Comparison of ENCODE assay signal across 9 mouse cellular contexts in the genomic region with DNA sequence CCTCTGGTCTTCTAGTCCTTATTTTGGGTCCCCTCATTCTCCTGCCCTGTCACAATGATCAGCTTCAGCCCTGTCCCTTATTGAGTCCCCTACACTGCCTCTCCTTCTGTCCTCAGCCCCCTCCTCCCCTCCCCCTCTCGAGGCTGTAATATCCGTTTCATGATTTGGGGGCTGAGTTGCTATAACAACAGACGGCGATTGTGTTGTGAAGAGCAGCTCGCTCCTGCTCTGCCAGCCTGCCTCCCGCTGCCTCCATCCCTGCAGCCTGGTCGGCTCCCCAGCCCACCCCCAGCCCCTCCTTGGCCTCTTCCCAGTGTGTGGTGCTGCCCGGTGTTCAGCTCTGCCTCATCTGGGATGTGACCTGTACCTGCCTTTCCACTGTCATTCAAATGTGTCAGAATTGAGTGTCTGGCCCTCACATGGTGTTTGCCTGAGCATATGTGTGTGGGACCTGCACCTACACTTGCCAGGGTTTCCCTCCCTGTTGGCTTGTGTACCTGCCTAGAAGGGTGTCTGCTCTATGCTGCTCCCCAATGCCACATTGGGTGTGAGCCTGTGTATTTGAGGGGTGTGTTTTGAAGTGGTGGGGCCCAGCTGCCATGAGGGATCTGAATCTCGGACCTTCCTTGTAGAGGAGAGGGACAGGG. TPM values are rescaled to one million over a fixed set of nuclear protein-coding genes. Genes with fewer than 3 reads are reported as not detected.
A peak's percentile ranks its signal among the peaks of the same experiment; 100 is the strongest.
DNase-seq lines count a peak whose midpoint lies in the region; ATAC-seq and TF ChIP-seq lines count a peak whose summit lies in the region.
"Had no signal": no experiment of that assay in that cellular context is flagged by ENCODE, and none has a peak within 500 bp of the region (broad histone marks: within the 10 kb centered on the region; RNA-seq: fewer than 3 reads in every experiment).

No protein-coding gene starts in this region.

- H3K9ac ChIP-seq in forebrain, embryonic 15.5 days (replicated peaks) = peak overlapping the region; percentile 31; the same call in 1 of the 2 replicates
- H3K9ac ChIP-seq in midbrain, embryonic 11.5 days (ENCODE audit: low read length) = peak overlapping the region; percentile 24; the same call in 1 of the 2 replicates
- H3K9ac ChIP-seq: liver, embryonic 15.5 days had no signal

- 5% methylated on average over 9 of the region's 9 CpGs for WGBS in forebrain, embryonic 15.5 days
- WGBS in midbrain, embryonic 11.5 days = 2% methylated on average over 9 of the region's 9 CpGs

- H3K27ac ChIP-seq in forebrain, embryonic 15.5 days (replicated peaks) = peak overlapping the region; percentile 84
- H3K27ac ChIP-seq in midbrain, embryonic 11.5 days (ENCODE audit: low read depth, low read length) = peak overlapping the region; percentile 48
- H3K27ac ChIP-seq: liver, embryonic 15.5 days had no signal

- no peaks in the 10 kb centered on the region for H3K9me3 ChIP-seq in E14TG2a.4 (ENCODE audit: low read length)
- H3K9me3 ChIP-seq in forebrain, embryonic 15.5 days = no peaks in the 10 kb centered on the region
- H3K9me3 ChIP-seq in midbrain, embryonic 11.5 days (ENCODE audit: control insufficient read depth, low read length) = no peaks in the 10 kb centered on the region
- H3K9me3 ChIP-seq: liver, embryonic 15.5 days had no signal

- H3K4me3 ChIP-seq in E14TG2a.4 (replicated peaks; ENCODE audit: low read length) = peak overlapping the region; percentile 82
- no peak overlapping the region for H3K4me3 ChIP-seq in forebrain, embryonic 15.5 days
- no peak overlapping the region for H3K4me3 ChIP-seq in midbrain, embryonic 11.5 days (ENCODE audit: low read depth, low read length)
- H3K4me3 ChIP-seq: liver, embryonic 15.5 days had no signal

- H3K27me3 ChIP-seq in E14TG2a.4 (ENCODE audit: insufficient read depth, low read length) = peaks cover 33% of the 10 kb centered on the region
- H3K27me3 ChIP-seq in forebrain, embryonic 15.5 days = no peaks in the 10 kb centered on the region
- peaks cover 17% of the 10 kb centered on the region for H3K27me3 ChIP-seq in midbrain, embryonic 11.5 days (ENCODE audit: control insufficient read depth, insufficient read depth, low read length)

- H3K36me3 ChIP-seq in E14TG2a.4 (ENCODE audit: insufficient read depth, low read length) = peaks cover 21% of the 10 kb centered on the region
- H3K36me3 ChIP-seq in forebrain, embryonic 15.5 days = no peaks in the 10 kb centered on the region
- no peaks in the 10 kb centered on the region for H3K36me3 ChIP-seq in midbrain, embryonic 11.5 days (ENCODE audit: control insufficient read depth, insufficient read depth, low read length)
- H3K36me3 ChIP-seq: liver, embryonic 15.5 days had no signal

- H3K4me1 ChIP-seq in E14TG2a.4 (replicated peaks; ENCODE audit: low read depth, low read length) = peaks cover 91% of the 10 kb centered on the region
- peaks cover 58% of the 10 kb centered on the region for H3K4me1 ChIP-seq in forebrain, embryonic 15.5 days
- peaks cover 47% of the 10 kb centered on the region for H3K4me1 ChIP-seq in midbrain, embryonic 11.5 days (ENCODE audit: control insufficient read depth, insufficient read depth, low read length)

- peak; percentile 36 for ATAC-seq in forebrain, embryonic 15.5 days (replicated peaks)
- peak; percentile 72 for ATAC-seq in midbrain, embryonic 11.5 days (ENCODE audit: low FRiP score)
- no peak for ATAC-seq in megakaryocyte, adult 5-6 weeks (ENCODE audit: poor library complexity, severe bottlenecking)

- DNase-seq in brain, adult 2 months (ENCODE audit: low read depth, low spot score) = peak; percentile 65
- DNase-seq in midbrain, embryonic 11.5 days (ENCODE audit: low spot score, missing footprints) = peak; percentile 93
- no peak for DNase-seq in thymus, postnatal 36 days
- DNase-seq in thymus, postnatal 14 days = no peak
- DNase-seq in ovary, postnatal 10 days (ENCODE audit: low spot score) = no peak

- TF ChIP-seq CTCF in E14TG2a.4 (conservative IDR thresholded peaks at IDR 0.05; ENCODE audit: low read length) = no peak

- H3K4me2 ChIP-seq in forebrain, embryonic 15.5 days (replicated peaks) = peak overlapping the region; percentile 28
- peak overlapping the region; percentile 24 for H3K4me2 ChIP-seq in midbrain, embryonic 11.5 days
- H3K4me2 ChIP-seq: liver, embryonic 15.5 days had no signal

RNA-seq across cellular contexts. Expression of gene Nrxn2, which starts 2.3 kb away (rescaled TPM):
- polyA plus RNA-seq in forebrain, embryonic 15.5 days (2015; fragmentation: Nextera tagmentation; extraction: Ambion mirVana) = 31.1 and 32.4 TPM in 2 replicates
- 9.2 and 9.5 TPM in 2 replicates for polyA plus RNA-seq in midbrain, embryonic 11.5 days (2014; fragmentation: Nextera tagmentation; extraction: Ambion mirVana)
- 0.21 TPM in 1 of 2 replicates, not detected in the other for total RNA-seq in megakaryocyte, adult 5-6 weeks (2015)
- total RNA-seq in megakaryocyte, adult 5-6 weeks (2017) = not detected in 2 replicates

RNA-seq across cellular contexts. Expression of gene Rasgrp2, which starts 17.1 kb away (rescaled TPM):
- polyA plus RNA-seq in forebrain, embryonic 15.5 days (2015; fragmentation: Nextera tagmentation; extraction: Ambion mirVana) = 34.6 and 41.3 TPM in 2 replicates
- polyA plus RNA-seq in midbrain, embryonic 11.5 days (2014; fragmentation: Nextera tagmentation; extraction: Ambion mirVana) = 14.1 and 16.8 TPM in 2 replicates
- total RNA-seq in megakaryocyte, adult 5-6 weeks (2015) = 213 and 232 TPM in 2 replicates
- total RNA-seq in megakaryocyte, adult 5-6 weeks (2017) = 195 and 214 TPM in 2 replicates

RNA-seq across cellular contexts. Expression of gene Pygm, which starts 32.0 kb away (rescaled TPM):
- polyA plus RNA-seq in forebrain, embryonic 15.5 days (2015; fragmentation: Nextera tagmentation; extraction: Ambion mirVana) = 3.4 and 3.5 TPM in 2 replicates
- 0.81 and 1.8 TPM in 2 replicates for polyA plus RNA-seq in midbrain, embryonic 11.5 days (2014; fragmentation: Nextera tagmentation; extraction: Ambion mirVana)
- total RNA-seq in megakaryocyte, adult 5-6 weeks (2015) = 0.80 and 3.2 TPM in 2 replicates
- total RNA-seq in megakaryocyte, adult 5-6 weeks (2017) = 0.11 and 0.12 TPM in 2 replicates

RNA-seq across cellular contexts. Expression of gene Sf1, which starts 52.8 kb away (rescaled TPM):
- polyA plus RNA-seq in forebrain, embryonic 15.5 days (2015; fragmentation: Nextera tagmentation; extraction: Ambion mirVana) = 119 and 134 TPM in 2 replicates
- polyA plus RNA-seq in midbrain, embryonic 11.5 days (2014; fragmentation: Nextera tagmentation; extraction: Ambion mirVana) = 186 and 215 TPM in 2 replicates
- total RNA-seq in megakaryocyte, adult 5-6 weeks (2015) = 164 and 205 TPM in 2 replicates
- total RNA-seq in megakaryocyte, adult 5-6 weeks (2017) = 179 and 212 TPM in 2 replicates

Comparison
In these comparisons a context has a peak if more than half of its experiments do, and no peak if none do; other contexts are left out.
1. DNase-seq: peak in brain, adult 2 months (single experiment) and midbrain, embryonic 11.5 days (single experiment); none in thymus, postnatal 36 days (0 of 2), thymus, postnatal 14 days (single experiment) and ovary, postnatal 10 days (single experiment).